Mouse (Mus musculus) spleen, adult 10 weeks (tissue): Measurements from ENCODE around the gene Rps6ka4. TPM values are rescaled to one million over a fixed set of nuclear protein-coding genes. Genes with fewer than 3 reads are reported as not detected.

Experiments
- polyA plus RNA-seq: library from polyadenylated mRNA; stranded (reverse); fragments of 350-450 nt; fragmentation: Illumina TruSeq; extraction: RNeasy Lipid Tissue Mini Kit (QIAGEN cat#74804); gene quantifications from one replicate; pipeline ENCODE4 v1.2.3, GENCODE M21; 2015; ENCODE audit warnings: low replicate concordance; ENCODE audit not compliant: insufficient read depth

The Rps6ka4 gene
- polyA plus RNA-seq: 12.8 TPM

GRCm38 (mm10) chr19:6840475-6841291 lies at the start of gene Rps6ka4:
Gene Rps6ka4, minus strand, starts transcription at chr19:6840636.

GRCm38 (mm10) chr19:6858031-6858430 lies 17.6 kb upstream of the Rps6ka4 start, which contains the start of gene Ccdc88b:
Gene Ccdc88b, minus strand, starts transcription at chr19:6858211.

Other genes starting within 250 kb of the Rps6ka4 start
- gene Ccdc88b, start 17.6 kb upstream of the Rps6ka4 start, polyA plus RNA-seq: 11.3 TPM
- 76.0 TPM for gene Trmt112, start 69.1 kb upstream of the Rps6ka4 start, polyA plus RNA-seq
- 62.4 TPM for gene Prdx5, start 69.5 kb upstream of the Rps6ka4 start, polyA plus RNA-seq
- 19.1 TPM for gene Esrra, start 81.2 kb upstream of the Rps6ka4 start, polyA plus RNA-seq
- gene Catsperz, start 84.7 kb upstream of the Rps6ka4 start, polyA plus RNA-seq: not detected
- not detected for gene Kcnk4, start 93.9 kb upstream of the Rps6ka4 start, polyA plus RNA-seq
- 7.4 TPM for gene Bad, start 101.2 kb upstream of the Rps6ka4 start, polyA plus RNA-seq
- gene Gpr137, start 101.8 kb upstream of the Rps6ka4 start, polyA plus RNA-seq: 10.0 TPM
- gene Ppp1r14b, start 134.3 kb upstream of the Rps6ka4 start, polyA plus RNA-seq: 35.7 TPM
- 12.9 TPM for gene Plcb3, start 135.8 kb upstream of the Rps6ka4 start, polyA plus RNA-seq
- gene Fkbp2, start 139.9 kb upstream of the Rps6ka4 start, polyA plus RNA-seq: 45.8 TPM
- 8.9 TPM for gene Vegfb, start 147.0 kb upstream of the Rps6ka4 start, polyA plus RNA-seq
- gene Dnajc4, start 151.9 kb upstream of the Rps6ka4 start, polyA plus RNA-seq: 12.2 TPM
- gene Nudt22, start 155.5 kb upstream of the Rps6ka4 start, polyA plus RNA-seq: 3.8 TPM
- gene Trpt1, start 155.5 kb upstream of the Rps6ka4 start, polyA plus RNA-seq: 2.5 TPM
- gene Fermt3, start 178.8 kb upstream of the Rps6ka4 start, polyA plus RNA-seq: 51.2 TPM
- gene Stip1, start 199.3 kb upstream of the Rps6ka4 start, polyA plus RNA-seq: 129 TPM
- gene Macrod1, start 216.2 kb upstream of the Rps6ka4 start, polyA plus RNA-seq: 3.1 TPM